Mouse (Mus musculus) ES-E14 (cell line): ENCODE measurements around the gene Rnft2. TPM values are rescaled to one million over a fixed set of nuclear protein-coding genes. Genes with fewer than 3 reads are reported as not detected.

Source experiments
- DNase-seq: peaks from one replicate; pipeline ENCODE4 v3.0.0-alpha.2; 2013; ENCODE audit warnings: low read depth, low spot score
- H3K27ac ChIP-seq: 2 replicates; pipeline ENCODE4 v1.5.1; 2012; ENCODE audit warnings: low read depth, mild to moderate bottlenecking, low read length, moderate library complexity, mixed read lengths; ENCODE audit not compliant: poor library complexity, insufficient read depth, severe bottlenecking
- H3K36me3 ChIP-seq: 2 replicates; pipeline ENCODE4 v1.6.1; 2012; ENCODE audit warnings: mild to moderate bottlenecking, low read length, moderate library complexity, mixed read lengths; ENCODE audit not compliant: control insufficient read depth, poor library complexity, insufficient read depth, severe bottlenecking
- H3K4me1 ChIP-seq, 2 experiments: fragments of 150-350 bp in 1 of 2; sonication (generic) in 1 of 2; 2 replicates each; pipeline ENCODE4 v1.6.1; 2012; ENCODE audit warnings: low read length in 2 of 2, mild to moderate bottlenecking in 1 of 2, mixed read lengths in 1 of 2; ENCODE audit not compliant: control insufficient read depth in 2 of 2, insufficient read depth in 2 of 2, poor library complexity in 1 of 2
- H3K4me3 ChIP-seq, 2 experiments: fragments of 150-350 bp in 1 of 2; sonication (generic) in 1 of 2; 2 replicates each; pipeline ENCODE4 v1.5.1; 2012; ENCODE audit warnings: low read length in 2 of 2, low read depth in 1 of 2, mild to moderate bottlenecking in 1 of 2, mixed read lengths in 1 of 2; ENCODE audit not compliant: insufficient read depth in 1 of 2, poor library complexity in 1 of 2, severe bottlenecking in 1 of 2
- H3K9ac ChIP-seq: 2 replicates; pipeline ENCODE4 v1.6.1; 2012; ENCODE audit warnings: low read depth, mild to moderate bottlenecking, low read length, mixed read lengths; ENCODE audit not compliant: poor library complexity, insufficient read depth, severe bottlenecking
- H3K9me3 ChIP-seq: fragments of 150-350 bp; sonication (generic); 2 replicates; pipeline ENCODE4 v1.6.1; 2012; ENCODE audit warnings: low read depth, mild to moderate bottlenecking, low read length; ENCODE audit not compliant: control insufficient read depth, insufficient read depth
- CHD2 ChIP-seq: IDR thresholded peaks from 2 replicates; pipeline ENCODE4 v1.6.1; 2014; ENCODE audit warnings: mild to moderate bottlenecking, low read depth, low read length, inconsistent platforms
- HCFC1 ChIP-seq: IDR thresholded peaks from 2 replicates; pipeline ENCODE4 v1.6.1; 2012; ENCODE audit warnings: low read length, inconsistent platforms, borderline replicate concordance; ENCODE audit not compliant: insufficient read depth
- MAFK ChIP-seq: IDR thresholded peaks from 2 replicates; pipeline ENCODE4 v1.6.1; 2014; ENCODE audit warnings: mild to moderate bottlenecking, low read depth, low read length, inconsistent platforms; ENCODE audit not compliant: insufficient read depth
- ZC3H11A ChIP-seq: IDR thresholded peaks from 2 replicates; pipeline ENCODE4 v1.6.1; 2012; ENCODE audit warnings: low read depth, mild to moderate bottlenecking, inconsistent platforms, low read length, borderline replicate concordance
- ZNF384 ChIP-seq: IDR thresholded peaks from 2 replicates; pipeline ENCODE4 v1.6.1; 2012; ENCODE audit warnings: low read depth, low read length, inconsistent platforms
- in situ Hi-C, 2 experiments: fragments of 600-800 bp; cut with MboI; formaldehyde crosslinking; loops; one replicate each; pipeline ENCODE4 v1.15.1; 2025; ENCODE audit warnings: low sequenced_read_pairs in 2 of 2, inconsistent platforms in 1 of 2; ENCODE audit not compliant: unreplicated experiment in 2 of 2
- total RNA-seq: library from RNA; depleted of rRNA; stranded (reverse); fragments of 300-350 nt; gene quantifications from 2 replicates; pipeline ENCODE4 v1.2.3, GENCODE M21; 2012

Gene Rnft2
- total RNA-seq, 1 experiment, result 7.9 TPM

DNA sequence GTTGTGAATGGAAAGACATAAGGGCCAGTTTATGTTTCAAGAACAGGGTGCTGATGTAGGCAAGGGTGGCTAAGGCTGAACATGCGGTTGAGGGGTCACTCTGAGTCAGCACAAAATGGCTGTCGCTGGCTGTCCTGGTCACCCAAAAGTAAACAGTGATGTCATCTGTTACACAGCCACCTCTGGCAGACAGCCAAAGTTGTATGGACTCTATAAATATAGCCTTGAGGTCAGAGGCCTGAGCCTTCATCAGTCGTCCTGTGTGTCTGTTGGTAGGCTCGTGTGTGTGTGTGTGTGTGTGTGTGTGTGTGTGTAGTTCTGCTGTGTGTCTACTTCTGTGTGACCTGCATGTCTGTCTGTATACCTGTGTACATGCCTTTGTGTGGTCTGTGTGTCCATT is 87.9 kb downstream of the Rnft2 start:
- Histone ChIP-seq H3K27ac (no peak overlapping the region), H3K4me1 (peaks cover 3 to 6% of the 10 kb centered on the region in 2 experiments; a peak in 2 of 4 replicates), H3K36me3 (no peaks in the 10 kb centered on the region), H3K9me3 (no peaks in the 10 kb centered on the region), H3K9ac (no peak overlapping the region), H3K4me3 (no peak overlapping the region)
- DNase-seq, result no peak
- in situ Hi-C loops, result loop anchor here in 1 of 2 experiments (25.0 kb wide), 1 partner anchor 1505 kb away; the partner anchor contains the start of gene Tbx3
- TF ChIP-seq ZC3H11A, result no peak
- no peak for TF ChIP-seq MAFK
- TF ChIP-seq ZNF384, result no peak
- no peak for TF ChIP-seq CHD2
- TF ChIP-seq HCFC1, result no peak

GRCm38 (mm10) chr5:118155565-118155947 is 89.4 kb downstream of the Rnft2 start:
- Histone ChIP-seq H3K36me3 (no peaks in the 10 kb centered on the region), H3K9ac (no peak overlapping the region), H3K4me1 (peaks cover 0 to 3% of the 10 kb centered on the region in 2 experiments; a peak in 1 of 4 replicates), H3K27ac (no peak overlapping the region), H3K9me3 (no peaks in the 10 kb centered on the region), H3K4me3 (peak overlapping the region; percentile 78 to 88; a peak in 3 of 4 replicates)
- no peak for DNase-seq
- in situ Hi-C loops, result loop anchor here in 1 of 2 experiments (25.0 kb wide), 1 partner anchor 1507 kb away; the partner anchor contains the start of gene Tbx3
- TF ChIP-seq ZNF384 (no peak), MAFK (no peak), HCFC1 (no peak), ZC3H11A (no peak), CHD2 (no peak)

DNA sequence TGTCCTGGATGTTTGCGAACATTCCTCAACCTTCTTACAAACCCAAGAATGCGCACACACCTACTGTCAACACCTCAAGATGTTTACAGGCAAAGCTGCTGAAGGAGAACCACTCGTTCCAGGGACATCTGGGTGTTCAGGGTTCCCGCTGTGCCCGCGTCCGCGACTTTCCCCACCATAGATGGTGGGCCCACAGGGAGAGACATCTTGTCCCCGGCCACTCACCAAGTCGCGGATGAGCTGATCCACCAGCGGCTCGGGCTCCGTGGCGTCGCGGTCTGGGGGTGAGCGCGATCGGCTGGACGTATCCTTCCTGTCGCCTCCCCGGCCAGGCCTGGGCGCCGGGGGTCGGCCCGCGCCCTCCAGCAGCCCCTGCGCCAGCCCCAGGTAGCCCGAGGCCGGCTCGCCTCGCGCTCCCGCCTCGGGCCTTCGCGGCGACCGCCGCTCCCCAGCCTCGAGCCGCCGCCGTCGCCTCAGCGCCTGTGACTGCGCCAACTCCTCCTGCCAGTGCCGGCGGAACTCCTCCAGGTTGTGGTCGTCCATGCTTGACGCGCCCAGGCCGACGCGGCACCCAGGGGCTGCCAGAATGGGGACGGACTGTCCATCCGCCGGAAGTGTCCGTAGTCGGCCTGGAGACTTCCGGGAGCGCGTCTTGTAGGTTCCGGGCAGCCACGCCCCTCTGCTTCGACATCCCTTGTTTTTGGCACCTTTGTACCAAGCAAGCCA is 89.9 kb downstream of the Rnft2 start, which contains the start of gene Fbxw8:
Gene Fbxw8 (minus strand): TSS at position 626 of the 726 bp plus-strand sequence.
- Histone ChIP-seq H3K27ac (no peak within 1 kb of the TSS), H3K9ac (peak within 1 kb of the TSS; percentile 81), H3K36me3 (no peaks in the 10 kb centered on the region), H3K9me3 (no peaks in the 10 kb centered on the region), H3K4me1 (no peaks in the 10 kb centered on the region; a peak in 1 of 4 replicates), H3K4me3 (peak within 1 kb of the TSS; percentile 78 to 88)
- TF ChIP-seq CHD2 (no peak), ZC3H11A (no peak), MAFK (no peak), ZNF384 (no peak), HCFC1 (peak; percentile 86)
- in situ Hi-C loops, result loop anchor here in 1 of 2 experiments (25.0 kb wide), 1 partner anchor 1507 kb away; the partner anchor contains the start of gene Tbx3
- DNase-seq, result peak; percentile 63

DNA sequence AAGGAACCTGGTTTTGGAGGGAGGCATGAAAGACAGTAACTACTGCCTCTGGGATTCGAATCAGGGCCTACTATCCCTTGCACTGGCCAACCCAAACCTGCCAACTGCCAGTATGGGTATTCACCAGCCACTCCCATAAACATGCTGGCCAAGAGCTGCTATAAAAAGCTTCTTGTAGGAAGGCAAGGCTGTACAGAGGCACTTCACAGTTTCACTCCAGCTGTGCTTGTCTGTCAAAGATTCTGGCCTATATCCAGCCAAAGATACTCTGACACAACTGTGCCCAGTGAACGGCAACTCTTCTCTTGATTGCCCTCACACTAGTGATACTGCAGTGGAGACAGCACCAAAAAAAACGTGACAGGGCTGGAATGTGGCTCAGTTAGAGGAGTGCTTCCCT is 95.2 kb downstream of the Rnft2 start:
- Histone ChIP-seq H3K4me3 (no peak overlapping the region), H3K9ac (no peak overlapping the region), H3K27ac (no peak overlapping the region), H3K4me1 (peaks cover 0 to 2% of the 10 kb centered on the region in 2 experiments; a peak in 2 of 4 replicates), H3K36me3 (no peaks in the 10 kb centered on the region; the same call in 1 of the 2 replicates), H3K9me3 (no peaks in the 10 kb centered on the region)
- in situ Hi-C loops, result loop anchor here in 1 of 2 experiments (25.0 kb wide), 1 partner anchor 1513 kb away; the partner anchor contains the start of gene Tbx3
- TF ChIP-seq ZNF384 (no peak), ZC3H11A (no peak), CHD2 (no peak), MAFK (no peak), HCFC1 (no peak)
- no peak for DNase-seq
